Mouse (Mus musculus) forebrain, embryonic 15.5 days (tissue): Measurements from ENCODE around the gene Ralgapb. TPM values are rescaled to one million over a fixed set of nuclear protein-coding genes. Genes with fewer than 3 reads are reported as not detected.
A peak's percentile ranks its signal among the peaks of the same experiment; 100 is the strongest.

Experiments
- ATAC-seq: fragments of 200-750 bp; cut with Nextera tagmentation; replicated peaks from 2 replicates; pipeline ENCODE4 v1.8.0; 2017; ENCODE audit warnings: mild to moderate bottlenecking, moderate TSS enrichment, moderate library complexity
- H3K27ac ChIP-seq: fragments of 300-500 bp; sonication (generic); replicated peaks from 2 replicates; pipeline ENCODE4 v1.5.1; 2015; ENCODE audit warnings: mild to moderate bottlenecking, inconsistent platforms
- H3K27me3 ChIP-seq: fragments of 300-500 bp; sonication (generic); 2 replicates; pipeline ENCODE4 v1.6.1; 2015; ENCODE audit warnings: inconsistent platforms
- H3K36me3 ChIP-seq: fragments of 300-500 bp; sonication (generic); 2 replicates; pipeline ENCODE4 v1.6.1; 2015; ENCODE audit warnings: mild to moderate bottlenecking, inconsistent platforms
- H3K4me1 ChIP-seq: fragments of 300-500 bp; sonication (generic); 2 replicates; pipeline ENCODE4 v1.6.1; 2015; ENCODE audit warnings: inconsistent platforms
- H3K4me2 ChIP-seq: fragments of 300-500 bp; sonication (generic); replicated peaks from 2 replicates; pipeline ENCODE4 v1.6.1; 2015; ENCODE audit warnings: mild to moderate bottlenecking, inconsistent platforms
- H3K4me3 ChIP-seq: fragments of 300-500 bp; sonication (generic); 2 replicates; pipeline ENCODE4 v1.5.1; 2015; ENCODE audit warnings: mild to moderate bottlenecking, inconsistent platforms
- H3K9ac ChIP-seq: fragments of 300-500 bp; sonication (generic); replicated peaks from 2 replicates; pipeline ENCODE4 v1.6.1; 2015; ENCODE audit warnings: mild to moderate bottlenecking, inconsistent platforms
- H3K9me3 ChIP-seq: fragments of 300-500 bp; sonication (generic); 2 replicates; pipeline ENCODE4 v1.6.1; 2016; ENCODE audit warnings: inconsistent platforms
- WGBS: fragments of 180-500 bp; shearing (Covaris S2); methylation state at CpG from one replicate; pipeline ENCODE4 v1.1.7; 2015; ENCODE audit warnings: mixed read lengths; 5-methylcytosine and 5-hydroxymethylcytosine counted together
- polyA plus RNA-seq: library from polyadenylated mRNA; unstranded; fragments of >200 nt; fragmentation: Nextera tagmentation; extraction: Ambion mirVana; gene quantifications from 2 replicates; pipeline ENCODE4 v1.2.1, GENCODE M21; 2015

The Ralgapb gene
- 23.8 and 27.7 TPM in 2 replicates for polyA plus RNA-seq

DNA sequence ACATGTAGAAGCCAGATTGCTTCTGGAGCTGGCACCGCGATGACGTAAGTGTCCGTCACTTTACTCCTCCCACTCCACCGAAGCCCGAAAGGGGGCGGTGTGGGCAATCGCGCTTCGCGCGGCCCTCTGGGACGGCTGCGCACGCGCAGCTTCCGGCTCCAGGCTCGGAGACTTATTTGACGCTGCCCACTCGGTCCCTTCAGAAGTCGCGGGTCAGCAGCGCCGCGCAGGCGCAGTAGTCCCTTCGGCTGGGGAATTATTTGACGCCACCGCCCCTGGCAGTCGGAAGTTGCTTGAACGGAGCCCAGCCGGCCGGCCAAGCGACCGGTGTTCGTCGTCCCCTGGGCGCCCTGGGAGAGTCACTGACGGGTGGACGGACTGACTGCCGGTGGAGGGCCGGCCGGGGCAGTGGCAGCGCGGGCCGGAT lies at the start of gene Ralgapb:
Gene Ralgapb, plus strand, starts transcription at position 254 of the 427 bp plus-strand sequence.
- Histone ChIP-seq H3K4me1 (peaks cover 34% of the 10 kb centered on the region), H3K4me2 (peak within 1 kb of the TSS; percentile 76), H3K27me3 (no peaks in the 10 kb centered on the region), H3K9ac (peak within 1 kb of the TSS; percentile 78), H3K4me3 (peak within 1 kb of the TSS; percentile 72), H3K9me3 (no peaks in the 10 kb centered on the region), H3K36me3 (no peaks in the 10 kb centered on the region), H3K27ac (peak within 1 kb of the TSS; percentile 83)
- under 1% methylated on average over 45 of the region's 46 CpGs for WGBS
- peak; percentile 92 for ATAC-seq

DNA sequence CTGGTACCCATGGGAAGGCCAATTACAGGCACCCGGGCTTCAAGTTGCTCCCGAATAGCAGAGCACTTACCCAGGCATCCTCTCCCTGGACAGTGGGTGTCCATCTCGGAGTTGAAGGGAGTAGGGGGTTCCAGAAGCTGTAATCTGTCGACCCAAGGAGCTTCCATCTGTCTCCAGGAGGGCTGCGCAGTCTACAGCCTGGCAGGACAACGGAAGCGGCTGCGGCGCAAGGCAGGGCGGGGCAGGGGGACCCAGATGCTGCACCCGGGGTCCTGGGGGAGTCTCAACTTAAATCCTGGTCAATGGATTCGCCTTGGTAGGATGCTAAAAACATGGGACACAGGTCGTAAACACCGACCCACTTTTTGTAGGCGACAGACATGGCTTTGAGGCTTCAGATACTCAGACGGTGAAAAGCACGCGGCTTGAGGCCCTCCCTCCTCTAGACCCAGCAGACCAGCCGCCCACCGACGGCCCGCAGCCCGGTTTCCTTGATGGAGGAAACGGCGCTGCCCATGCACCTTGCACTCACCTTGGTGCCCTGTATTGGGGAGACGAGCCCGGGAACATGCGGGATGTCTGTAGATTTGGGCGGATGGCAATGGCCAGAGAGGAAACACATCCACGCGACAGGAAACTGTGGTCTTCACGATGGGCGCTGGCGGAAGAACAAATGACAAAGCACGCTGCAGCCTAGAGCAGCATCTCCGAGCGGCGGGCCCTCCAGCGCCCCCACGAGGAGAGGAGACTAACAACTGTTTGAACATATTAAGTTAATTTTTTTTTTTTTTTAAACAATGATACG lies 48.6 kb upstream of the Ralgapb start:
- 0% methylated on average over 41 of the region's 41 CpGs for WGBS
- Histone ChIP-seq H3K36me3 (peaks cover 38% of the 10 kb centered on the region), H3K4me2 (peak overlapping the region; percentile 78), H3K9me3 (no peaks in the 10 kb centered on the region), H3K4me1 (peaks cover 33% of the 10 kb centered on the region), H3K4me3 (peak overlapping the region; percentile 91), H3K27ac (peak overlapping the region; percentile 80), H3K9ac (peak overlapping the region; percentile 91), H3K27me3 (no peaks in the 10 kb centered on the region)
- ATAC-seq: peak; percentile 92

GRCm38 (mm10) chr2:158361678-158362320 lies 47.8 kb upstream of the Ralgapb start:
- H3K4me1 ChIP-seq: peaks cover 33% of the 10 kb centered on the region
- no peaks in the 10 kb centered on the region for H3K27me3 ChIP-seq
- H3K36me3 ChIP-seq: peaks cover 31% of the 10 kb centered on the region
- H3K27ac ChIP-seq: peak overlapping the region; percentile 80
- WGBS: 37% methylated on average over 8 of the region's 8 CpGs
- 0 out of 2 replicates have a peak overlapping the region, but pooled peaks have one; percentile 91 for H3K9ac ChIP-seq
- peak overlapping the region; percentile 91 for H3K4me3 ChIP-seq
- peak; percentile 66 for ATAC-seq
- no peaks in the 10 kb centered on the region for H3K9me3 ChIP-seq
- peak overlapping the region; percentile 78; the same call in 1 of the 2 replicates for H3K4me2 ChIP-seq

- Histone ChIP-seq H3K36me3 (peaks cover 8% of the 10 kb centered on the region), H3K9me3 (no peaks in the 10 kb centered on the region), H3K4me3 (no peak overlapping the region), H3K27me3 (no peaks in the 10 kb centered on the region), H3K4me1 (peaks cover 22% of the 10 kb centered on the region), H3K9ac (no peak overlapping the region), H3K27ac (no peak overlapping the region), H3K4me2 (no peak overlapping the region)
- 87% methylated on average over 4 of the region's 4 CpGs for WGBS
- ATAC-seq: no peak
Observed at GRCm38 (mm10) chr2:158364175-158364574, 45.5 kb upstream of the Ralgapb start.

DNA sequence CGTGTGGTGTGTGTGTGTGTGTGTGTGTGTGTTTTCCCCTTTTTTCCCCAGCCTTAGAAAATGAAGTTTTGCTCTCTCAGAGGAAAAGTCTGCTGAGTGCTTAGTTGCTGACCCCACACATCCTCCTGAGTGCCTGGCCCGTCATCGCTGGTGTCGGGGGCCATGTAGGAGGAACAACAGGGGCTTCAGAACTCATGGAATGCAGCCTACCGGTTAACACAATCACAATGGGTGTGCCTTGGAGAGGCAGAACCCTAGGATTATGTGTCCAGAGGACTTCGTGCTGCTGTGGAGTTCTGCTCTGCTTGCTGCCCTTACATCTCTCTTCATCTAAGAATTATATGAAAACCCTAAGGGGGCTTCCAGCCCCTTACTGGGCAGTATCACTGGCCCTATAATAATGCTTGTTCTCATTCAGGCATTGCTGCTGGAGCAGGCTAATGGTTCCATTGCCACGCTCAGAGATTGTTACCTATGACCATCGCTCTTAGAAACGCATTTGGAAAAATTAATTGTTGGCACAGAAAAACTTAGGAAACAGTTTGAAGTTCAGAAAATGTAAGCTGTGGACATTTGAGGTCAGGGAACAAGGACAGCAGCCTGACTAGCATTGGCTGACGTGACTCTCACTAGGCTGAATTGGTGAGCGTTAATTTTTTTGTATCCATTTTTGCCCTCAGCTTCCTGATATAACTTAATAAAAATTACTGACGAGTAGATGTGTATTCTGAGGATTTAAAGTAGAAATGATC lies 44.4 kb upstream of the Ralgapb start:
- no peaks in the 10 kb centered on the region for H3K36me3 ChIP-seq
- no peak for ATAC-seq
- H3K27ac ChIP-seq: no peak overlapping the region
- no peak overlapping the region for H3K4me2 ChIP-seq
- no peaks in the 10 kb centered on the region for H3K9me3 ChIP-seq
- peaks cover 11% of the 10 kb centered on the region for H3K4me1 ChIP-seq
- WGBS: 71% methylated on average over 12 of the region's 12 CpGs
- H3K9ac ChIP-seq: no peak overlapping the region
- H3K4me3 ChIP-seq: no peak overlapping the region
- H3K27me3 ChIP-seq: no peaks in the 10 kb centered on the region

GRCm38 (mm10) chr2:158367654-158368053 lies 42.0 kb upstream of the Ralgapb start:
- Histone ChIP-seq H3K4me1 (no peaks in the 10 kb centered on the region), H3K36me3 (no peaks in the 10 kb centered on the region), H3K4me3 (no peak overlapping the region), H3K4me2 (no peak overlapping the region), H3K9me3 (no peaks in the 10 kb centered on the region), H3K27me3 (no peaks in the 10 kb centered on the region), H3K9ac (no peak overlapping the region), H3K27ac (no peak overlapping the region)
- WGBS: 95% methylated on average over 5 of the region's 5 CpGs
- ATAC-seq: no peak

DNA sequence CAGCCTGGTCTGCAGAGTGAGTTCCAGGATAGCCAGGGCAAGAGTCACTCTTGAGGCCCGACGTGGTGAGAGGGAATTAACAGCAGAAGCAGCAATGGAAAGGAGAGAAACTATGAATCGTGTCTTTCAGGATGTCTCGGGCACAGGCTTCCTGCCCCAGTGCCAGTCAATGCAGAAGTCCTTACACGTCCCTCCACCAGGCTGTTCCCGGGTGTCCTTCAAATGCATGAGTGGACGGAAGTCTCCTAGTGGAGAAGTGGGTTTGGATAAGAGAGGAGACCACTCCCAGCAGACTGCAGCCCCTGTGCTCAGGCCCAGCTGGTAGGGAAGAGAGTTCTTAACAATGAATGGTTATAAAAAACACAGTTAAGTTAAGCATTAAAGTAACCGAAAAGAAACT lies 41.3 kb upstream of the Ralgapb start:
- H3K27ac ChIP-seq: no peak overlapping the region
- no peaks in the 10 kb centered on the region for H3K36me3 ChIP-seq
- no peaks in the 10 kb centered on the region for H3K27me3 ChIP-seq
- no peak overlapping the region for H3K4me3 ChIP-seq
- WGBS: 95% methylated on average over 8 of the region's 8 CpGs
- no peak overlapping the region for H3K4me2 ChIP-seq
- ATAC-seq: no peak
- no peaks in the 10 kb centered on the region for H3K9me3 ChIP-seq
- no peaks in the 10 kb centered on the region for H3K4me1 ChIP-seq
- no peak overlapping the region for H3K9ac ChIP-seq

GRCm38 (mm10) chr2:158369474-158370172 lies 40.0 kb upstream of the Ralgapb start:
- Histone ChIP-seq H3K36me3 (no peaks in the 10 kb centered on the region), H3K27me3 (peaks cover 9% of the 10 kb centered on the region; the same call in 1 of the 2 replicates), H3K4me2 (no peak overlapping the region), H3K9ac (no peak overlapping the region), H3K4me1 (no peaks in the 10 kb centered on the region), H3K27ac (no peak overlapping the region), H3K4me3 (no peak overlapping the region), H3K9me3 (no peaks in the 10 kb centered on the region)
- no peak for ATAC-seq
- 80% methylated on average over 3 of the region's 3 CpGs for WGBS

GRCm38 (mm10) chr2:158370173-158370550 lies 39.5 kb upstream of the Ralgapb start:
- peaks cover under 1% of the 10 kb centered on the region; the same call in 1 of the 2 replicates for H3K4me1 ChIP-seq
- no peak for ATAC-seq
- no peak overlapping the region for H3K4me3 ChIP-seq
- H3K36me3 ChIP-seq: no peaks in the 10 kb centered on the region
- H3K27me3 ChIP-seq: peaks cover 11% of the 10 kb centered on the region; the same call in 1 of the 2 replicates
- H3K4me2 ChIP-seq: no peak overlapping the region
- H3K9me3 ChIP-seq: no peaks in the 10 kb centered on the region
- H3K9ac ChIP-seq: no peak overlapping the region
- WGBS: 15% methylated on average over 5 of the region's 5 CpGs
- no peak overlapping the region for H3K27ac ChIP-seq

DNA sequence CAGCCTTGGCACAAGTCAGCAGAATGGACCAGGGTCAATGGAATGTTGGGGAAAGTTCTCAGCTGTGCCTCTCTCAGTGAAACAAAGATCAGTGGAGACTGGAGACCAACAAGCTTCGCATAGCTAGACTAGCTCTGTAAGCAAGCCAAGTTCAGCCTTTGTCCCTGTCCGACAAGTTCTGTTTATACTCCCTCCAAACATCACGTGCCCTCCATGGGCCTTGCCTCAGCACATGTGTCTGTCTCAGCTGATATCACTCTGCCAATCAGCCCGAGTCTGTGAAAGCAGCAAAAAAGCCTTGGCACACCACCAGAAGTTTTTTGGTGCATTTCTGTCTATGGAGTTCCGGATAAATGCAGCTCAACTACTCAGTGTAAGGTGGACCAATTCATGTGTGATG lies 36.6 kb upstream of the Ralgapb start:
- H3K9ac ChIP-seq: no peak overlapping the region
- no peak for ATAC-seq
- H3K9me3 ChIP-seq: no peaks in the 10 kb centered on the region
- no peak overlapping the region for H3K4me2 ChIP-seq
- 65% methylated on average over 5 of the region's 5 CpGs for WGBS
- H3K4me3 ChIP-seq: no peak overlapping the region
- no peaks in the 10 kb centered on the region for H3K36me3 ChIP-seq
- peaks cover 18% of the 10 kb centered on the region for H3K27me3 ChIP-seq
- no peak overlapping the region for H3K27ac ChIP-seq
- H3K4me1 ChIP-seq: peaks cover 4% of the 10 kb centered on the region; the same call in 1 of the 2 replicates

GRCm38 (mm10) chr2:158373516-158373915 lies 36.1 kb upstream of the Ralgapb start:
- H3K27me3 ChIP-seq: peaks cover 18% of the 10 kb centered on the region
- ATAC-seq: no peak
- no peak overlapping the region for H3K4me3 ChIP-seq
- H3K9me3 ChIP-seq: no peaks in the 10 kb centered on the region
- no peak overlapping the region for H3K4me2 ChIP-seq
- H3K9ac ChIP-seq: no peak overlapping the region
- no peak overlapping the region for H3K27ac ChIP-seq
- no peaks in the 10 kb centered on the region for H3K36me3 ChIP-seq
- peaks cover 4% of the 10 kb centered on the region; the same call in 1 of the 2 replicates for H3K4me1 ChIP-seq
- 63% methylated on average over 7 of the region's 7 CpGs for WGBS
